Mouse (Mus musculus) stomach, embryonic 16.5 days (tissue): ENCODE measurements around the gene Ctsw. TPM values are rescaled to one million over a fixed set of nuclear protein-coding genes. Genes with fewer than 3 reads are reported as not detected.
"Not testable (repeated sequence)": the region's sequence is repeated elsewhere in the genome, so short reads cannot be mapped to it uniquely, and the experiment has no call there.

Source experiments
- ATAC-seq: fragments of 200-750 bp; cut with Nextera tagmentation; 2 replicates; pipeline ENCODE4 v1.8.0; 2017; ENCODE audit warnings: moderate number of reproducible peaks, moderate TSS enrichment; ENCODE audit not compliant: insufficient read depth, low FRiP score
- H3K27ac ChIP-seq: fragments of 300-500 bp; sonication (generic); 2 replicates; pipeline ENCODE4 v1.5.1; 2014; ENCODE audit warnings: low read length
- H3K27me3 ChIP-seq: fragments of 300-500 bp; sonication (generic); 2 replicates; pipeline ENCODE4 v1.6.1; 2014; ENCODE audit warnings: low read length, control low read depth, mixed read lengths; ENCODE audit not compliant: control insufficient read depth, insufficient read depth
- H3K36me3 ChIP-seq: fragments of 300-500 bp; sonication (generic); 2 replicates; pipeline ENCODE4 v1.6.1; 2014; ENCODE audit warnings: low read length; ENCODE audit not compliant: control insufficient read depth, insufficient read depth
- H3K4me1 ChIP-seq: fragments of 300-500 bp; sonication (generic); 2 replicates; pipeline ENCODE4 v1.6.1; 2014; ENCODE audit warnings: low read length, control low read depth, mixed read lengths; ENCODE audit not compliant: control insufficient read depth, insufficient read depth
- H3K4me2 ChIP-seq: fragments of 300-500 bp; sonication (generic); 2 replicates; pipeline ENCODE4 v1.6.1; 2014; ENCODE audit warnings: low read depth, low read length, mixed read lengths
- H3K4me3 ChIP-seq: fragments of 300-500 bp; sonication (generic); replicated peaks from 2 replicates; pipeline ENCODE4 v1.5.1; 2014; ENCODE audit warnings: mild to moderate bottlenecking, low read length
- H3K9ac ChIP-seq: fragments of 300-500 bp; sonication (generic); 2 replicates; pipeline ENCODE4 v1.6.1; 2014; ENCODE audit warnings: low read length
- H3K9me3 ChIP-seq: fragments of 300-500 bp; sonication (generic); replicated peaks from 2 replicates; pipeline ENCODE4 v1.6.1; 2016; ENCODE audit warnings: low read length, control low read depth; ENCODE audit not compliant: control insufficient read depth
- WGBS: fragments of 180-500 bp; shearing (Covaris S2); extraction: QIAGEN DNeasy Blood & Tissue Kit; methylation state at CpG from one replicate; pipeline ENCODE4 v1.1.7; 2014; 5-methylcytosine and 5-hydroxymethylcytosine counted together
- polyA plus RNA-seq: library from polyadenylated mRNA; unstranded; fragments of >200 nt; fragmentation: Nextera tagmentation; extraction: Ambion mirVana; gene quantifications from 2 replicates; pipeline ENCODE4 v1.2.1, GENCODE M21; 2015

The Ctsw gene
- polyA plus RNA-seq, 1 experiment from 2014 or later: 1.6 TPM

DNA sequence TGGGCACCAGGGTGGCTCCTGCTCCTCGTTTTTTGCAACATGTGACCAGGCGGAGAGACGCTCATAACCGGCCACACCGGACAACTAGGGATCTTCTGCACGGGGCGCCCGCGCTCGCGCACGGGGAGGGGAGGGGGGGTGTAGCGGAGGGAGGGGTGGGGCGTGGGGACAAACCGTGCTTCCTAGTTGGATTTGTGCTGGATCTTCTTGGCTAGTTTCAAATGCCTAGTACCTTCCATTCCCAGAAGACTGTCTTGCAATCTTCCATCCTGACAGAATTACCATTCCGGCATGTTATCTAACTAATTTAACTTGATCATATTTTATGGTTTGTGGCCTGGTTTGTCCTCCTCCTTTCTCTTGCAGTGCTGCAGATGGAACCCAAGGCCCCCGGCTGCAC lies 35.4 kb upstream of the Ctsw start, which contains the start of gene 1700020D05Rik:
1700020D05Rik (minus strand) TSS at position 101 of the 400 bp plus-strand sequence.
- H3K4me1 ChIP-seq: no peaks in the 10 kb centered on the region
- H3K27ac ChIP-seq: no peak within 1 kb of the TSS
- H3K4me2 ChIP-seq: no peak within 1 kb of the TSS
- no peak within 1 kb of the TSS for H3K4me3 ChIP-seq
- no peak for ATAC-seq
- H3K9ac ChIP-seq: no peak within 1 kb of the TSS
- H3K36me3 ChIP-seq: no peaks in the 10 kb centered on the region
- no peaks in the 10 kb centered on the region for H3K27me3 ChIP-seq
- 51% methylated on average over 17 of the region's 17 CpGs for WGBS
- H3K9me3 ChIP-seq: no peaks in the 10 kb centered on the region

DNA sequence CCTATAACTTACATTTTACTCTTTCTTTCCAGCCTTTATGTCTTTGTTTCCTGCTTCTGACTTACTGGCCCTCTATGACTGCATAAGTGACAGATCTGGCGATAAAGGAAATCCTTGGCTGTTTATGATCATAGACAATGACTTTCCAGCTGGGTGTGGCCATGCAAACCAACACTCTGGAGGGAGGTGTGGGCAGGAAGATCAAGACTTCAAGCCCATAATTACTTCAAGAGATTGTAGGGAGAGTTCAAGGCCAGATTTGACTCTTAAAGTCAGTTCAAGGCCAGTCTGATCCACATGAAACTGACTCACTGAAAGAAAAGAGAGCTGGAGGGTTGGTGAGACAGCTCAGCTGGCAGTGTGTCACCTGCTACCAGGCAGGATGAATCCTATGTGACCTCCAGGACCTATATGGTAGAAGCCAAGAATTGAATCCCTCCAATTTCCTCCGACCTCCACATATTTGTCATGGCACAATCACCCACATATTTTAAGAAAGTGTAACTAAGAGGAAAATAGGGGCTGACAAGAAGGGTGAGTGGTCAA lies 32.1 kb upstream of the Ctsw start:
- H3K9ac ChIP-seq: no peak overlapping the region
- no peak overlapping the region for H3K4me2 ChIP-seq
- no peak for ATAC-seq
- 72% methylated on average over 2 of the region's 2 CpGs for WGBS
- H3K27me3 ChIP-seq: no peaks in the 10 kb centered on the region
- 0 out of 2 replicates have a peak, but pooled peaks cover 10% of the 10 kb centered on the region for H3K36me3 ChIP-seq
- H3K4me1 ChIP-seq: no peaks in the 10 kb centered on the region
- H3K4me3 ChIP-seq: no peak overlapping the region
- H3K27ac ChIP-seq: no peak overlapping the region
- H3K9me3 ChIP-seq: no peaks in the 10 kb centered on the region

- Histone ChIP-seq H3K27ac (no peak overlapping the region), H3K36me3 (peaks cover 15% of the 10 kb centered on the region; the same call in 1 of the 2 replicates), H3K9ac (no peak overlapping the region), H3K27me3 (no peaks in the 10 kb centered on the region), H3K9me3 (no peaks in the 10 kb centered on the region), H3K4me1 (peaks cover 10% of the 10 kb centered on the region), H3K4me3 (no peak overlapping the region), H3K4me2 (no peak overlapping the region)
- WGBS: 83% methylated on average over 16 of the region's 16 CpGs
- no peak for ATAC-seq
Measured at GRCm38 (mm10) chr19:5496052-5496370, 27.7 kb upstream of the Ctsw start.

DNA sequence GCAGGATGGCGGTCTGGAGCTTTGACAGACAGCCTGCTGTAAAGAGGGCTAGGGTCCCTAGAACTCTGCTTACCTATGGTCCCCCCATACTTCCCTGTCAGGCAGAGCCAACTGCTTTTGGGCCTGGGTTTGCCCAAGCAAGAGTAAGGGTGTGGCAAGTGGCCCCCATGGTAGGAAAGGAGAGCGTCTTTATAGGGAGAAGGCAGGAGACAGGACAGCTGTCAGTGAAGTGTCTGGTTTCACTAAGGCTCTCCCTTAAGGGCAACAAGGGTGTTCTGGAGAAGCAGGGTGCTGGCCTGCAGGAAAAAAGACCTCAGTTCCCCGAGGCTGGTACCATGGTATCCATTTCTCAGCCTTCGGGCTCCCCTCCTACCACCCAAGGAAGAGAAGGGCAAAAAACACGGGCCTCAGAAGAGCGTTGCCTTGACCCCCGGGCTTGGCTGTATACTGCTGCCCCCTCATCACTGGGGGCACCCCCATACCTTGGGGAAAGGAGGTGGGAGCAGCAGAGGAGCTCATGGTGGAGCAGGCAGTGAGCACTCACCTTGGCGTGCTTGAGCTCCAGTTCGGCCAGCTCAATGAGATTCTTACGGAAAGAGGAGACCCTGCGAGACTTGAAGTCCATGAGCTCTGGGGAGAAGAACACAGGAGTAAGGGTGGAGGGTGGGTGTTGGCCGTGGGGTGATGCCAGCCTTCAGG lies 27.2 kb upstream of the Ctsw start:
- peaks cover 10% of the 10 kb centered on the region for H3K4me1 ChIP-seq
- 82% methylated on average over 12 of the region's 12 CpGs for WGBS
- no peak overlapping the region for H3K4me2 ChIP-seq
- H3K9ac ChIP-seq: no peak overlapping the region
- no peak overlapping the region for H3K4me3 ChIP-seq
- no peak overlapping the region for H3K27ac ChIP-seq
- peaks cover 15% of the 10 kb centered on the region; the same call in 1 of the 2 replicates for H3K36me3 ChIP-seq
- H3K27me3 ChIP-seq: no peaks in the 10 kb centered on the region
- no peak for ATAC-seq
- no peaks in the 10 kb centered on the region for H3K9me3 ChIP-seq

DNA sequence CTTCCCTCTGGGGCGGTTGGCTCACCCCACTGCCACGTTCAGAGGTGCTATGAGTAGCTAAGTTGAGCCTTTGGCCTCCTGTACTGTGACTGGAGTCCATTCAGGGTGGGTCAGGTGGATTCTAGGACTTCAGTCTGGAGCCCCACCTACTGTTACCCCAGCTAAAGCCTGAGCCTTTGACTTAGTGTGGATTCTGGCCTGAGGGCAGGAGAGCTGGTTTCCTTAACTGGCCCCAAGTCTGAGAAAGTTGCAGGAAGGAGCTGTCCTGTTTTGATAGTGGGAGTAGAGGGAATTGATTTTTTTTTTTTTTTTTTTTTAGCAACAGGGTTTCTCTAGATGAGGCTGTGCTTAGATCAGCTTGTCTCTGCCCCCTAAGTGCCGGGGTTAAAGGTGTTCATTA lies 26.0 kb upstream of the Ctsw start:
- Histone ChIP-seq H3K27me3 (no peaks in the 10 kb centered on the region), H3K4me2 (no peak overlapping the region), H3K9me3 (no peaks in the 10 kb centered on the region), H3K4me1 (peaks cover 14% of the 10 kb centered on the region), H3K9ac (no peak overlapping the region), H3K36me3 (peaks cover 15% of the 10 kb centered on the region; the same call in 1 of the 2 replicates), H3K4me3 (no peak overlapping the region), H3K27ac (no peak overlapping the region)
- ATAC-seq: no peak
- 78% methylated on average over 3 of the region's 3 CpGs for WGBS

GRCm38 (mm10) chr19:5493301-5493721 lies 25.0 kb upstream of the Ctsw start:
- not testable (repeated sequence) for H3K4me2 ChIP-seq, H3K27me3 ChIP-seq, H3K9me3 ChIP-seq, H3K27ac ChIP-seq, H3K4me3 ChIP-seq, H3K9ac ChIP-seq, ATAC-seq
- peaks cover 22% of the 10 kb centered on the region for H3K4me1 ChIP-seq
- WGBS: 74% methylated on average over 9 of the region's 9 CpGs
- peaks cover 15% of the 10 kb centered on the region; the same call in 1 of the 2 replicates for H3K36me3 ChIP-seq

DNA sequence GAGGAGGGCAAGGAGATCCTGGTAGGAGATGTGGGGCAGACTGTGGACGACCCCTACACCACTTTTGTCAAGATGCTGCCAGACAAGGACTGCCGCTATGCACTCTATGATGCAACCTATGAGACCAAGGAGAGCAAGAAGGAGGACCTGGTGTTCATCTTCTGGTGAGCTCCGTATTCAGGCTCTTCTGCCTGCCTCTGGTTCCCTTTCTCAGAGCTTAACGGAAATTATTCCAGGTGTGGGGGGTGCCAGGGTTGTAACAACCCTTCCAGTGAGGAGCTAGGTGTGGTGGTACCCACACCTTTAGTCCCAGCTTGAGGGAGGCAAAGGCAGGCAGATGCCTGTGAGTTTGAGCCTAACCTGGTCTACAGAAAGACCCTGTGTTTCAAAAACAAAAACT lies 24.3 kb upstream of the Ctsw start:
- Histone ChIP-seq H3K4me3 (no peak overlapping the region), H3K9me3 (no peaks in the 10 kb centered on the region), H3K27me3 (no peaks in the 10 kb centered on the region), H3K4me1 (peaks cover 22% of the 10 kb centered on the region), H3K27ac (no peak overlapping the region), H3K36me3 (peaks cover 14% of the 10 kb centered on the region; the same call in 1 of the 2 replicates), H3K4me2 (no peak overlapping the region), H3K9ac (no peak overlapping the region)
- 80% methylated on average over 4 of the region's 4 CpGs for WGBS
- ATAC-seq: no peak

DNA sequence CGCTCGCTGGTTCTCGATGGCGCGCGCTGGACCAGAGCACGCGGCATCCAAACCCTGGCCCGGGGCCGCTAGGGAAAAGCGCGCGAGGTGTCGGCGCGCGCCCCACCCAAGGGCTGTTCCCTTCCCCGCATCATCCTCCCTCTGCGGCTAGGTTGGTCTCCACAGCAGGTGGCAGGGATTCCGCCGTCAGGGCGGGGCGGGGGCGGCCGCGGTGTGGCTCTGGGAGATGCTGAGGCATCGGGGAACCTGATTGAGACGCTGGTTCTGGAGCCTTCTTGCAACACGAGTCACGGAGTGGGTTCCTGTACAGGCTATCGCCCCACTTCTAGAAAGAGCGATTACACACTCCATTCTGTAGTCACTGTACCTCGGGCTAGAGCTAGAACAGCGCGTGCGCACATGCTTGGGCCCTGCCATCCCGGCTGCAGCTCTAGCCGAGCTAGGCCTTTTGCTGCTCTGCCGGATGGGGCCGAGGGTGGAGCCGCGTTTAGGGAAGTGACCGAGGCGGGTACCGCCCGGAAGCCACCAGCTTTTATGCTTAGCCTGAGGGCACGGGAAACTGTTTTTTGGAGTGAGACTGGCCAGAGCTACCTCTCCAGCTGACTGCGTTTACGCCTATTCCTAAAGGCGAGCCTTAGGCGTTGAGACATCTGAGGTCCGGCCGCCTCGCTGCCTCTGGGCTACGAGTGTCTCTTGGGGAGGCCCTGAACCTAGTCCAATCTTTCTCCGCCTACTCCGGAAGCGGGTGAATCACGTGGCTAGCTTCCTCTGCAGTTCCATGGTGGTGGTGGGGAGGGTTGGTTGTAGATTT lies 22.8 kb upstream of the Ctsw start:
- H3K4me1 ChIP-seq: peaks cover 28% of the 10 kb centered on the region
- ATAC-seq: peak; percentile 4; the same call in 1 of the 2 replicates
- H3K9ac ChIP-seq: peak overlapping the region; percentile 97
- no peaks in the 10 kb centered on the region for H3K9me3 ChIP-seq
- peak overlapping the region; percentile 86 for H3K4me2 ChIP-seq
- no peaks in the 10 kb centered on the region for H3K27me3 ChIP-seq
- under 1% methylated on average over 59 of the region's 59 CpGs for WGBS
- H3K36me3 ChIP-seq: peaks cover 6% of the 10 kb centered on the region; the same call in 1 of the 2 replicates
- peak overlapping the region; percentile 96 for H3K4me3 ChIP-seq
- peak overlapping the region; percentile 100 for H3K27ac ChIP-seq
